Mouse (Mus musculus): ENCODE measurements around the gene Npnt.

The Npnt gene

GRCm38 (mm10) chr3:132949791-132950528, at the start of gene Npnt:
Gene Npnt (minus strand): TSS chr3:132950291.
- DNase-seq = peak; percentile 34 to 42

GRCm38 (mm10) chr3:132996299-132996698, 46.2 kb upstream of the Npnt start:
- no peak for DNase-seq

GRCm38 (mm10) chr3:132995904-132996267, 45.8 kb upstream of the Npnt start:
- no peak for DNase-seq

DNA sequence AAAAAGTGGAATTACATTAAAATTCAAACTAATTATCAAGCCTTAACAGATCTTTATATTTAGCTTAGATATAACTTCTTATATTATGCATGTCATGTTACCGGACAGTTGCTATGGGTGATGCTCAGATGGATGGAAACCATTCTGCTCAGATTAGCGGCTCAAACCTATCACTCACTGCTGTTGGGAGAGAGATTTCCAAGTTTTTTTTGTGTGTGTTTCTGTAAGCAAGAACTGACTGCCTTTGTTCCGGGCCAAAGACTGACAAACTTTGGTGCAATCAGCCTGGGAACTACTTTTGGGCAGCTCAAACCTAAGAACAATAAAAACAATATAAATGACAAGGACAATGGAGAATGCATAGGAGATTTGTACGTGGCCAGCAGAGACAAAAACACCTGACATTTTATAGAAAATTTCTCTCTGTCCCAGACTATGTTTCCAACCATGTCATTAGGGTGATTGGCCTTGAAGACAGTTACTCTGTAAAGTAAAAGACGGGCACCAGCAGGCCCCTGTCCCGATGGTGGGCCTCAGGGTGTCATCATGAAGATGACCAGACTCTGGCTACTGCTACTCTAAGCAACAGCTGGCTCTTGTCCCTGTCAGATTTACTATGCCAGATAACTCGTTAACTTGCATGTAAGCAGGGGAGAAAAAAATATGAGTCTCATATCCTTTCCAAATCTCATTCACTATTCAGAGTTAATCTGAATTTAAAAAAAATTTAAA, 45.2 kb upstream of the Npnt start:
- DNase-seq = no peak

DNA sequence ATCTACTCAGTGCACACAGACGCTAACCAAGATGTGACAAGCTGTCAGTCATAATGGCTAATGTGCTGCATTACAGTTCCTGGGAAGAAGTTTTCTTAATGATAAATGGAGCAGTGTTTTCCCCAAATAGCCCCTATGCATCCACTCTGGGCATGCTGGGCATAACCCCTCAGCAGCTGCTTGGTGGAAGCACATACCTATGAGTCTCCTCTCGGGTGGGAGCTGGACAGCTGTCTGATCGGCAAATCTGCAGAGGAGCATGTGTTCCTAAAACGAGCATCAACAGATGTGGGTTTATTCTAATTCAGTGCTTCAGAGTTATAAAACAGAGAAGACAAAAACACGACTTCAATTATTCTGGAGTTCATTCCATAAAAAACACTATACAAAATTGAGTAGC, 36.1 kb upstream of the Npnt start:
- DNase-seq = no peak

DNA sequence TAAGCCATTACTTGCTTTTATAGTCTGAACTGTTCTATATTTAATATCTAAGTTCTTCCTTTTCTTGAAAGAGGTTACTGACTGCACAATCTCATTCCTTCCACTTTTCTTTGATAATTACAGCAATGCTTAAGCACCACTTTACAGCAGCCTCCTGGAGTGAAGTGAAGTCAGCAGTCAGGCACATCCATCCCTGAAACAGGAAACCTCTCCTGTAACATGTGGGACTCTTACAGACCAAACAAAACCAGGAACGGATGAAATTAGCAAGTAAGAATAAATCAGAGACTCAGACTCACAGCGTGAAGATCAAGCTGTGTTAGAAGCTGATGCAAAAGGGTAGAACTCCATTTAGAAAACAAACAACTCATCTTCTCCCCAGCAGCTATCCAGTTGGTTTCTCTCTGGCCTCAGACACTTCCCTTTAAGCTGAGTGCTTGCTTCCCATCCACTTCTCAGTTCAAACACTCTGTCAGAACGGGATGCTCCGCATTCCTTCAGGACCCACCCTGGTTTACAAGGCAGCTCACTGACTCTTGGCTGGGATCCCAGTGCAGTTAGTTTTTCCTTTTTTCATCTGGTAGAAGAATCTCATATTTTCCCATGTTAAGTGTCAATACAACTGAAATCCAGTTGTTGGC, 33.9 kb upstream of the Npnt start:
- no peak for DNase-seq

GRCm38 (mm10) chr3:132981968-132982367, 31.9 kb upstream of the Npnt start:
- DNase-seq = no peak

DNA sequence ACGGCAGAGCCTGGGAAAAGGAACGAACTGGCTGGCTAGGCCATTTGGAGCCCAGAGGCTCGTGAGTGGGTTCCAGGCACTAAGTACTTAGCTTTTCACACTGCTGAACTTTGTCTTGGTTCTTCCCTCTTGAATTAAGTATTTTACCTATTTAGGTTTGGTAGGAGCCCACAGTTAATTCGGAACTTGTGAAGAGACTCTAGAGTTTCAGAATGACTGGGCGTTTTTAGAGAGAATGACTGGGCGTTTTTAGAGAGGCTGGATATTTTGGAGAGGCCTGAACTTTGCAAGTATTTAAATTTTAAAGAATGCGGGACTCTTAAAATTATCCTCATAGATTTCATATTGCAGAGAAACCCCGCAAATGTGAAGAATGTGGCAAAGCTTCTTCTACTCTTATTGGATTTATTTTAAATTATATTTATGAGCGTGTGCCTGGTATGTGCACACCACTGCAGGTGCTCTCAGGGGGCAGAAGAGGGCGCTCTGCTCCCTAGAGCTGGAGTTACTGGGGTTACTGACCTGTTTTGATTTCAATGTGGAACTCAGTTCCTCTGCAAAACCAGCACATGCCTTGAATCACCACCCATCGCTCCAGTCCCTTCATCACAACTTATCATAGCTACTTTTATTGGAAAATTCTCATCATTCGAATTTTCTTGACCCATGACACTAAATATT, 29.8 kb upstream of the Npnt start:
- DNase-seq = no peak

DNA sequence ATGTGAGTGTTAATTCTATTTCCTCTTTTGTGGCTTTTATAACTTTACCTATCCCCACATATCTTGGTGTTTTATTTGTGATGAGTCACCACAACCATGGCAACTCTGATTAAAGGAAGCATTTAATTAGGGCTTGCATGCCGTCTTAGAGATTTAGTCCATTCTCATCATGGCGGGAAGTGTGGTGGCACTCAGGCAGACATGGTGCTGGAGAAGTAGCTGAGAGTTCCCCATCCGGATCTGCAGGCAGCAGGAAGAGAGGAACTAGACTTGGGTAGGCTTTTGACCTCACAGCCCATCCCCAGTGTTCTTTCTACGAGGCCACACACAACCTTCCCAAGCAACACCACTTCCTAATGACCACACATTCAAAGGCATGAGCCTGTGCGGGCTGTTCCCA, 16.2 kb upstream of the Npnt start:
- no peak for DNase-seq

GRCm38 (mm10) chr3:132964715-132965507, 14.8 kb upstream of the Npnt start:
- DNase-seq = no peak

- no peak for DNase-seq
Measured at GRCm38 (mm10) chr3:132962631-132963361, 12.7 kb upstream of the Npnt start.

- DNase-seq = no peak
Measured at GRCm38 (mm10) chr3:132950529-132950880, 414 bp upstream of the Npnt start.

GRCm38 (mm10) chr3:132949380-132949790, 706 bp downstream of the Npnt start:
- DNase-seq = peak; percentile 10 to 22

DNA sequence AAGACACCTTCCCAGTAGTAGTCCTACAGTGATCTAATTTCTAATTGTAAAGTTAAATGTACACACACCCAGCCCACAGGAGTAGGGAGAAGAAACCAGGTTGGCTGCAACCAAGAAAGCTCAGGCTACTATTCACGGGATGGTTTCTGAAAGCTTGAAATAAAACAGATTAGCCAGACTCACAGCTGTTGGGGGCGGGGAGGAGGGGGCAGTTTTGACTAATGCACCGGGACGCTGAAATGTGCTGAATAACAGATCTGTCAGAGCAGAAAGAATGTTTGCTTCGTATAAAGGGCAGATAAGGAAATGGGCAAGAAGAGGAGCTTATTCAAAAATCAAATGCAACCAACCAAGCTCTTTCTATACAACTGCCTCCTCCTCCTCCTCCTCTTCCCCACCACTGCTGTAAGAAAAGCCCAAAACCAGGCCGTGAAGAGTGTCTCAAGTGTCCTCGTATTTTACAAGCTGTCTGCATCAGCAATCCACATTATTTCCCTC, 1.7 kb downstream of the Npnt start:
- no peak for DNase-seq

DNA sequence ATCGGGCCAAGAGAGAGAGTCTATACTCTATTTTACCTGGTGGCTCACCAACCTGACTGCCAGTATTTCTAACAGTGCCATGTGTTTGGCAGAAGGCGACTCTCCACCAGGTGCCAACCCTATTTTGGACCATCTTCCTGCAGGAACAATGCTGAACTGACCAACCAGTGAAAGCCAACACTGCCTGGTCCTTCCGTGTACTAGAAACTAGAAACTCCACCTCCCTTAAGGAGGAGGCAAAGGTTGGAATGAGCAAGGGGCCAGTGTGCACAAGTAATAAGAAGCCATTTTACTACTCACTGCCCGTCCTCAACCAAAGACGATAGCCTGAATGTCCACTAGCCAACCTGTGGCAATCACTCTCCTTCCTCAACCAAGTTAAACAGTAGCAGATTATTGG, 4.0 kb downstream of the Npnt start:
- peak in 1 of 2 experiments; percentile 21 for DNase-seq

DNA sequence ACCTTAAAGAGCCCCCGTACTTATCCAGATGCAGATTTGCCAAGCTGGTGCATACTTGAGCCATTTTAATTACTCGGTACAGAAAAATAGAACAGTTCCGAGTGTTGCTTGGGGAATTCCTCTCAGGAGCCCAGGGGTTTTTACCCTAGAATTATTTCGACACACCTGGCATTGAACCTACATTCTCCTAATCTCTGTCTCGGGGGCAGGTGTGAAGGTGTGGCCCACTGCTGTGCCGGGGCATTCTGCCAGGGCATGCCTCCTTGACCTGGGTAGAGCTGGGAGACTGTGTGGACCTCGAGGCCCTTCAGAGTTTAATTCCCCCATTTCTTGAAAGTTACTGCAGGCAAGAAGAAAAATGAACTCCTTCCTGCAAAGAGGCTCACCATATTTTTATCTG, 4.4 kb downstream of the Npnt start:
- peak in 1 of 2 experiments; percentile 31 for DNase-seq

- no peak for DNase-seq
Measured at GRCm38 (mm10) chr3:132944609-132945008, 5.5 kb downstream of the Npnt start.

GRCm38 (mm10) chr3:132944193-132944592, 5.9 kb downstream of the Npnt start:
- DNase-seq = no peak

GRCm38 (mm10) chr3:132942778-132943177, 7.3 kb downstream of the Npnt start:
- DNase-seq = no peak

DNA sequence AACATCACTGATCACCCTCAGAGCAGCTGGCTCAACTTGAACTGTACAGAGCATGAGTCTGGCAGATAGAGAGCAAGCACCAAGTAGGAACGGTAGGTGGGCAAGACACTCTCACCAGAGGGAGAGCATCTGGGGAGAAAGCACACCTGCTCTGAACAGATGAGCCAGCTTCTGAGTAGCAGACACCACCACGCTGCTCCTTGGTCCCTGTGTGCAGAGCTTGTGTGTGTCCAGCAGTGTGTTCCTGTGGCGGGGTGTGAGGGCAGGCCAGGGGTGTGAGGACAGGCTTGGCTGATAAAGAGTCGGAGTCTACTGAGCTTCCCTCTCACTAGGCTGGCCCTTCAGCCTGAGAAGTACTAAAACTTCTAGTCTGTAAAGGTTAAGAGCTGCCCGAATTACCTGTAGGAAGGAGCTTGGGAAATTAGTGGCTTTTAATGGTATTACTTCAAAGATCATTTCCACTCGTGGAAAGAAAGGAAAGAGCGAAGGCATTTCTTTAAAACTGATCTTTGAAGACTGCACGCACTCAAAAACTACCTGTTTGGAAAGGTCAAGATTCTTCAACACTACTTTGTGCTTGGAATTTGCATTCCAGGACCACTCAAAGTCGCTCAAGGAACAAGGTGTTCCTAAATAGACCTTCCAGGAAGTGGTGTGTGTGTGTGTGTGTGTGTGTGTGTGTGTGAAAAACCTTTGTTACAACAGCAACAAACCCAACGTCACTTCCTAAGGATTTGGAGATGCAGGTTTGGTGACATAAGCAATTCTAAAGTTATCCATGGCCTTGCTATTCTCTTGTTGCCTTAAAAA, 9.7 kb downstream of the Npnt start:
- no peak for DNase-seq

DNA sequence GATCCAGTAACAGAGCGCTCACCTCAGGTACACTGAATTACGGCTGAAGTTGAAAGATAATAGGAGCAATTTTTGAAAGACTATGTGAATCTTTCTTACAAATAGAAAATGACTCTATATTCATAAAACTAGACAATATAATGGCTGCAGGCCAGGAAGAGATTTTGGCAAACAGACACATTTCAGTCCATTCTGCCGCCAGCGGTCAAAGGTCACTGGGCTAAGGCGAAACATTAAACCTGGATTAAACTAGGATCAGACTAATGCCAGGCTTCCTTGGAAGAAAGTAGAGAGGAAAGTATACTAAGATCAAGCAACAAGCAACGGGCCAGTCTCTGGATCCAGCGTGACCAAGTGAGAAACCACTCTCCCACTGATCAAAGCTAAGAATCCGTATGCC, 11.1 kb downstream of the Npnt start:
- DNase-seq = no peak
